Mouse (Mus musculus) retina, postnatal 7 days (tissue): ENCODE measurements around the gene A030005K14Rik.

ENCODE experiments used
- DNase-seq: peaks from one replicate; pipeline ENCODE4 v3.0.0-alpha.2; 2012; ENCODE audit warnings: low read depth, low spot score

A030005K14Rik gene

GRCm38 (mm10) chr1:83036892-83037667 lies 22.1 kb downstream of the A030005K14Rik start:
- DNase-seq, result no peak

- DNase-seq, result no peak
These were observed 24.7 kb downstream of the A030005K14Rik start for GRCm38 (mm10) chr1:83034509-83034908.

GRCm38 (mm10) chr1:83032508-83032907 lies 26.7 kb downstream of the A030005K14Rik start:
- no peak for DNase-seq

GRCm38 (mm10) chr1:83031950-83032349 lies 27.2 kb downstream of the A030005K14Rik start:
- DNase-seq, result no peak

GRCm38 (mm10) chr1:83016556-83016955 lies 42.6 kb downstream of the A030005K14Rik start:
- DNase-seq, result no peak

- no peak for DNase-seq
These were observed 43.8 kb downstream of the A030005K14Rik start for GRCm38 (mm10) chr1:83015329-83015879.

GRCm38 (mm10) chr1:83014477-83014876 lies 44.7 kb downstream of the A030005K14Rik start:
- no peak for DNase-seq
